Comparison of ENCODE assay signal across 24 mouse cellular contexts in the genomic region with DNA sequence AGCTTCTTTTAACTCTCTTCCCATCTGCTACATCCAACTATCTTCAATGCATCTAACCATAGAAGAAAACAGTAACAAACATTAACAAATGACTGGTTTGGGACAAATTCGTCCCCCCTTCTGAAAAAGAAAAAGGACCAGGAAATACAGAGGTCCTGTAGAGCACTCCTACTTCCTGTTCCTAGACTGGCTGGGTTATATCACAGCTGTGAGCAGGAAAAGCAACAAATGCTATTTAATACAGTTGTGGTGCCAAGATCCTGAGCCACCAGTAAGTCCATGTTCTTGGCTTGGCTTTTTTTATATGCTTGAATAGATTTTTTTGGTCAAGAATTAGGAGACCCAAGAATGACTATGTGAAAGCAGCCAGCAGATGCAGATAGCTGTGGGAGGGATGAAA.
DNase-seq lines count a peak whose midpoint lies in the region; ATAC-seq and TF ChIP-seq lines count a peak whose summit lies in the region.
"Had no signal": no experiment of that assay in that cellular context is flagged by ENCODE, and none has a peak within 500 bp of the region (broad histone marks: within the 10 kb centered on the region; RNA-seq: fewer than 3 reads in every experiment).

No protein-coding gene starts in this region.

- ATAC-seq in heart, postnatal 0 days (ENCODE audit: insufficient read depth, low read depth): no peak; the same call in 1 of the 2 replicates
- ATAC-seq in heart, embryonic 11.5 days (replicated peaks; ENCODE audit: insufficient number of reproducible peaks, low FRiP score, low TSS enrichment): no peak
- ATAC-seq in kidney, postnatal 0 days (replicated peaks; ENCODE audit: low FRiP score, low read depth): no peak
- ATAC-seq in kidney, embryonic 16.5 days (ENCODE audit: low FRiP score, low TSS enrichment): no peak
- no peak for ATAC-seq in liver, postnatal 0 days
- ATAC-seq: forebrain, embryonic 14.5 days; forebrain, postnatal 0 days; Patski had no signal

- peak; percentile 13 for DNase-seq in heart, postnatal 0 days (ENCODE audit: low spot score)
- DNase-seq in kidney, postnatal 0 days (ENCODE audit: low spot score): peak; percentile 61
- peak; percentile 0 for DNase-seq in liver, adult 2 months (ENCODE audit: extremely low read depth, low read depth, low spot score)
- no peak for DNase-seq in liver, postnatal 0 days
- DNase-seq in MEL (ENCODE audit: low read depth, low spot score): peak; percentile 40
- no peak for DNase-seq in frontal cortex, postnatal 10 days (ENCODE audit: low spot score in 2 of 2)
- DNase-seq: adrenal gland, postnatal 10 days; adrenal gland, postnatal 36 days; cerebellum, adult 11 months; cerebellum, adult 2 months; cerebellum, adult 9-11 months; cerebellum, postnatal 25 days; forebrain, postnatal 0 days; gastrocnemius, postnatal 25 days; heart, adult 2 months had no signal

- H3K4me3 ChIP-seq in heart, postnatal 0 days (ENCODE audit: low read depth, low read length): no peak overlapping the region
- H3K4me3 ChIP-seq in heart, embryonic 11.5 days (ENCODE audit: low read depth, low read length): no peak overlapping the region
- H3K4me3 ChIP-seq in kidney, postnatal 0 days (replicated peaks; ENCODE audit: low read depth, low read length): no peak overlapping the region
- H3K4me3 ChIP-seq in kidney, embryonic 16.5 days (ENCODE audit: low read length): no peak overlapping the region
- H3K4me3 ChIP-seq in liver, adult 2 months (ENCODE audit: insufficient read depth, low read depth, low read length): no peak overlapping the region
- no peak overlapping the region for H3K4me3 ChIP-seq in liver, postnatal 0 days (ENCODE audit: low read depth, low read length)
- peak overlapping the region in 1 of 2 experiments; percentile 13; a peak in 1 of 4 replicates for H3K4me3 ChIP-seq in MEL (ENCODE audit: control insufficient read depth in 1 of 2, insufficient read depth in 1 of 2, low read depth in 2 of 2, low read length in 2 of 2)
- H3K4me3 ChIP-seq: embryonic facial prominence, embryonic 12.5 days; embryonic facial prominence, embryonic 15.5 days; heart, adult 2 months; heart, embryonic 10.5 days; hindbrain, embryonic 12.5 days; hindbrain, embryonic 15.5 days had no signal

- no peaks in the 10 kb centered on the region for H3K36me3 ChIP-seq in heart, postnatal 0 days (replicated peaks; ENCODE audit: control insufficient read depth, insufficient read depth, low read length)
- H3K36me3 ChIP-seq in heart, embryonic 11.5 days (ENCODE audit: control insufficient read depth, insufficient read depth, low read length): no peaks in the 10 kb centered on the region
- H3K36me3 ChIP-seq in kidney, postnatal 0 days (ENCODE audit: insufficient read depth, low read length): no peaks in the 10 kb centered on the region
- no peaks in the 10 kb centered on the region for H3K36me3 ChIP-seq in kidney, embryonic 16.5 days (ENCODE audit: insufficient read depth, low read length)
- H3K36me3 ChIP-seq in liver, adult 2 months (ENCODE audit: control insufficient read depth, insufficient read depth, low read length): no peaks in the 10 kb centered on the region
- no peaks in the 10 kb centered on the region for H3K36me3 ChIP-seq in liver, postnatal 0 days (replicated peaks; ENCODE audit: insufficient read depth, low read length)
- H3K36me3 ChIP-seq in MEL (ENCODE audit: control insufficient read depth in 1 of 2, insufficient read depth in 2 of 2, low read length in 2 of 2): peaks cover 0 to 15% of the 10 kb centered on the region in 2 experiments; a peak in 2 of 4 replicates
- H3K36me3 ChIP-seq: embryonic facial prominence, embryonic 12.5 days; embryonic facial prominence, embryonic 15.5 days; heart, embryonic 10.5 days; hindbrain, embryonic 12.5 days; hindbrain, embryonic 15.5 days had no signal

- no peaks in the 10 kb centered on the region for H3K4me1 ChIP-seq in heart, postnatal 0 days (ENCODE audit: control insufficient read depth, insufficient read depth)
- no peaks in the 10 kb centered on the region for H3K4me1 ChIP-seq in heart, embryonic 11.5 days (ENCODE audit: control insufficient read depth, insufficient read depth, low read length)
- H3K4me1 ChIP-seq in kidney, postnatal 0 days (replicated peaks; ENCODE audit: insufficient read depth, low read length): no peaks in the 10 kb centered on the region
- H3K4me1 ChIP-seq in kidney, embryonic 16.5 days (ENCODE audit: insufficient read depth, low read length): no peaks in the 10 kb centered on the region
- no peaks in the 10 kb centered on the region for H3K4me1 ChIP-seq in liver, adult 2 months (ENCODE audit: control insufficient read depth, insufficient read depth, low read length)
- no peaks in the 10 kb centered on the region for H3K4me1 ChIP-seq in liver, postnatal 0 days (ENCODE audit: insufficient read depth)
- peaks cover 8 to 13% of the 10 kb centered on the region in 2 experiments for H3K4me1 ChIP-seq in MEL (ENCODE audit: control insufficient read depth in 1 of 2, insufficient read depth in 2 of 2, low read length in 2 of 2)
- H3K4me1 ChIP-seq: embryonic facial prominence, embryonic 12.5 days; embryonic facial prominence, embryonic 15.5 days; heart, embryonic 10.5 days; hindbrain, embryonic 12.5 days; hindbrain, embryonic 15.5 days had no signal

- TF ChIP-seq RAD21 in MEL (IDR thresholded peaks at IDR 0.05; ENCODE audit: low read depth, low read length): no peak

- H3K9ac ChIP-seq in heart, postnatal 0 days (replicated peaks; ENCODE audit: low read depth, low read length): no peak overlapping the region
- H3K9ac ChIP-seq in heart, embryonic 11.5 days (ENCODE audit: low read depth, low read length): no peak overlapping the region
- no peak overlapping the region for H3K9ac ChIP-seq in kidney, postnatal 0 days (ENCODE audit: low read depth, low read length)
- no peak overlapping the region for H3K9ac ChIP-seq in kidney, embryonic 16.5 days (replicated peaks; ENCODE audit: low read length)
- H3K9ac ChIP-seq in liver, adult 2 months (ENCODE audit: low read depth, low read length): no peak overlapping the region
- no peak overlapping the region for H3K9ac ChIP-seq in liver, postnatal 0 days (replicated peaks)
- H3K9ac ChIP-seq in MEL (ENCODE audit: control insufficient read depth, low read depth, low read length, poor library complexity, severe bottlenecking): no peak overlapping the region
- H3K9ac ChIP-seq: embryonic facial prominence, embryonic 12.5 days; embryonic facial prominence, embryonic 15.5 days; forebrain, postnatal 0 days; hindbrain, embryonic 12.5 days; hindbrain, embryonic 15.5 days had no signal

- no peak for TF ChIP-seq EP300 in heart, postnatal 0 days (IDR thresholded peaks at IDR 0.05; ENCODE audit: low read depth)
- TF ChIP-seq EP300 in liver, postnatal 0 days (IDR thresholded peaks at IDR 0.05; ENCODE audit: low read depth): no peak
- no peak; a peak in 1 of 4 replicates for TF ChIP-seq EP300 in MEL (IDR thresholded peaks at IDR 0.05; ENCODE audit: low read depth in 1 of 2, low read length in 2 of 2)

- WGBS in heart, postnatal 0 days: 32% methylated on average over 1 of the region's 1 CpGs
- WGBS in heart, embryonic 11.5 days (ENCODE audit: insufficient replicate concordance): 52% methylated on average over 1 of the region's 1 CpGs
- WGBS in kidney, postnatal 0 days: 50% methylated on average over 1 of the region's 1 CpGs
- 68% methylated on average over 1 of the region's 1 CpGs for WGBS in kidney, embryonic 16.5 days
- 42% methylated on average over 1 of the region's 1 CpGs for WGBS in liver, adult 2 months
- 19% methylated on average over 1 of the region's 1 CpGs for WGBS in liver, postnatal 0 days (ENCODE audit: insufficient replicate concordance)

- H3K79me2 ChIP-seq in liver, adult 2 months (ENCODE audit: control insufficient read depth, insufficient read depth, low read length): no peaks in the 10 kb centered on the region
- H3K79me2 ChIP-seq in MEL (ENCODE audit: control insufficient read depth, insufficient read depth, low read length, poor library complexity): no peaks in the 10 kb centered on the region

- H3K27me3 ChIP-seq in heart, postnatal 0 days (ENCODE audit: control insufficient read depth, insufficient read depth, low read length): no peaks in the 10 kb centered on the region
- no peaks in the 10 kb centered on the region for H3K27me3 ChIP-seq in heart, embryonic 11.5 days (ENCODE audit: control insufficient read depth, insufficient read depth, low read length)
- H3K27me3 ChIP-seq in kidney, postnatal 0 days (ENCODE audit: insufficient read depth, low read length): no peaks in the 10 kb centered on the region
- no peaks in the 10 kb centered on the region; the same call in 1 of the 2 replicates for H3K27me3 ChIP-seq in kidney, embryonic 16.5 days (ENCODE audit: insufficient read depth, low read length)
- H3K27me3 ChIP-seq in liver, adult 2 months (ENCODE audit: control insufficient read depth, insufficient read depth, low read length): no peaks in the 10 kb centered on the region
- no peaks in the 10 kb centered on the region; the same call in 1 of the 2 replicates for H3K27me3 ChIP-seq in liver, postnatal 0 days (ENCODE audit: insufficient read depth, low read length)
- H3K27me3 ChIP-seq in MEL (ENCODE audit: control insufficient read depth in 1 of 2, insufficient read depth in 2 of 2, low read length in 2 of 2): no peaks in the 10 kb centered on the region; a peak in 1 of 4 replicates
- H3K27me3 ChIP-seq: embryonic facial prominence, embryonic 12.5 days; embryonic facial prominence, embryonic 15.5 days; hindbrain, embryonic 12.5 days; hindbrain, embryonic 15.5 days had no signal

- no peak overlapping the region for H3K4me2 ChIP-seq in heart, postnatal 0 days (ENCODE audit: low read depth, low read length)
- H3K4me2 ChIP-seq in heart, embryonic 11.5 days: no peak overlapping the region
- H3K4me2 ChIP-seq in kidney, postnatal 0 days (ENCODE audit: low read length): no peak overlapping the region
- no peak overlapping the region for H3K4me2 ChIP-seq in kidney, embryonic 16.5 days (replicated peaks; ENCODE audit: low read depth, low read length)
- no peak overlapping the region for H3K4me2 ChIP-seq in liver, postnatal 0 days (ENCODE audit: low read depth, low read length)
- H3K4me2 ChIP-seq: embryonic facial prominence, embryonic 12.5 days; embryonic facial prominence, embryonic 15.5 days; hindbrain, embryonic 12.5 days; hindbrain, embryonic 15.5 days had no signal

- no peak overlapping the region for H3K27ac ChIP-seq in heart, postnatal 0 days (ENCODE audit: low read depth)
- H3K27ac ChIP-seq in heart, embryonic 11.5 days (ENCODE audit: low read depth, low read length): no peak overlapping the region
- no peak overlapping the region for H3K27ac ChIP-seq in kidney, postnatal 0 days
- H3K27ac ChIP-seq in kidney, embryonic 16.5 days (ENCODE audit: low read length): no peak overlapping the region
- no peak overlapping the region for H3K27ac ChIP-seq in liver, adult 2 months (replicated peaks; ENCODE audit: insufficient read depth, low read depth, low read length)
- no peak overlapping the region for H3K27ac ChIP-seq in liver, postnatal 0 days (ENCODE audit: low read depth)
- no peak overlapping the region for H3K27ac ChIP-seq in MEL (ENCODE audit: control insufficient read depth, low read depth, low read length)
- H3K27ac ChIP-seq: embryonic facial prominence, embryonic 12.5 days; embryonic facial prominence, embryonic 15.5 days; heart, adult 2 months; heart, embryonic 10.5 days; hindbrain, embryonic 12.5 days; hindbrain, embryonic 15.5 days had no signal

- TF ChIP-seq CTCF in heart, postnatal 0 days (IDR thresholded peaks at IDR 0.05; ENCODE audit: low read depth): no peak
- TF ChIP-seq CTCF in kidney, postnatal 0 days (IDR thresholded peaks at IDR 0.05; ENCODE audit: low read depth): no peak
- no peak for TF ChIP-seq CTCF in liver, adult 2 months (IDR thresholded peaks at IDR 0.05; ENCODE audit: low read depth, low read length)
- no peak for TF ChIP-seq CTCF in liver, postnatal 0 days (IDR thresholded peaks at IDR 0.05; ENCODE audit: low read depth)
- no peak for TF ChIP-seq CTCF in MEL (IDR thresholded peaks at IDR 0.05 in 2 of 3, conservative IDR thresholded peaks at IDR 0.05 in 1 of 3; ENCODE audit: control insufficient read depth in 1 of 3, insufficient read depth in 1 of 3, low read depth in 2 of 3, low read length in 3 of 3, poor library complexity in 1 of 3, severe bottlenecking in 1 of 3)

- no peaks in the 10 kb centered on the region for H3K9me3 ChIP-seq in heart, postnatal 0 days (replicated peaks; ENCODE audit: control insufficient read depth, low read length)
- H3K9me3 ChIP-seq in heart, embryonic 11.5 days (replicated peaks; ENCODE audit: control insufficient read depth, low read length): no peaks in the 10 kb centered on the region
- H3K9me3 ChIP-seq in kidney, postnatal 0 days (replicated peaks; ENCODE audit: low read length): no peaks in the 10 kb centered on the region
- no peaks in the 10 kb centered on the region for H3K9me3 ChIP-seq in kidney, embryonic 16.5 days (ENCODE audit: low read length)
- no peaks in the 10 kb centered on the region for H3K9me3 ChIP-seq in liver, postnatal 0 days (ENCODE audit: low read length)
- no peaks in the 10 kb centered on the region for H3K9me3 ChIP-seq in MEL (replicated peaks; ENCODE audit: insufficient read depth, low read length)
- H3K9me3 ChIP-seq: embryonic facial prominence, embryonic 12.5 days; embryonic facial prominence, embryonic 15.5 days; heart, embryonic 10.5 days; hindbrain, embryonic 12.5 days; hindbrain, embryonic 15.5 days had no signal

- no peak for TF ChIP-seq POLR2A in liver, adult 2 months (IDR thresholded peaks at IDR 0.05; ENCODE audit: extremely low read depth, insufficient read depth, low read length)
- TF ChIP-seq POLR2A in MEL (IDR thresholded peaks at IDR 0.05; ENCODE audit: control insufficient read depth in 1 of 2, insufficient read depth in 1 of 2, low read depth in 1 of 2, low read length in 2 of 2, poor library complexity in 1 of 2): no peak

Comparison
In these comparisons a context has a peak if more than half of its experiments do, and no peak if none do; other contexts are left out.
1. DNase-seq: peak in heart, postnatal 0 days (single experiment), kidney, postnatal 0 days (single experiment), liver, adult 2 months (single experiment) and MEL (single experiment); none in liver, postnatal 0 days (single experiment) and frontal cortex, postnatal 10 days (0 of 2).